Mouse (Mus musculus) mesoderm, embryonic 11.5 days (tissue): ENCODE results near the gene Dap.
A peak's percentile ranks its signal among the peaks of the same experiment; 100 is the strongest.

Experiments used
- DNase-seq: peaks from one replicate; pipeline ENCODE4 v3.0.0-alpha.2; 2012; ENCODE audit warnings: low read depth, low spot score

Dap gene

DNA sequence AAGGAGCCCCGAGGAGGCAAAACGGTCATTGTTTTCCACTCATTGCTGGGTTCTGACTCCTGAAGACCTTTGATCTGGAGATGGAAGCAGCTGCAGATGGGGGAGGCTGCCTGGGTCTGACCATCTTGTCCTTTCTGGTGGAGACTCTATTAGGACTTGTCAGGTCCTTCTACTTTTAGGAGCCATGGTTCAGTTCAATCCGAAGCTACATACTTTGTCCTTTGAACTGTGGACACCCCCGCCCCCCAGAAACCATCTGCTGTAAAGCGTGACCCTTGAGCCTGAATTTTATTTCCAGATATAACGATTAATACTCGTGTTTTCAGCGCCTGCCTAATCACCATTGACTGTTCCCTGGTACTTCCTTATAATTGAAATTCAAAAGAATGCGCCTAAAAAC is 38.2 kb downstream of the Dap start:
- DNase-seq = no peak

DNA sequence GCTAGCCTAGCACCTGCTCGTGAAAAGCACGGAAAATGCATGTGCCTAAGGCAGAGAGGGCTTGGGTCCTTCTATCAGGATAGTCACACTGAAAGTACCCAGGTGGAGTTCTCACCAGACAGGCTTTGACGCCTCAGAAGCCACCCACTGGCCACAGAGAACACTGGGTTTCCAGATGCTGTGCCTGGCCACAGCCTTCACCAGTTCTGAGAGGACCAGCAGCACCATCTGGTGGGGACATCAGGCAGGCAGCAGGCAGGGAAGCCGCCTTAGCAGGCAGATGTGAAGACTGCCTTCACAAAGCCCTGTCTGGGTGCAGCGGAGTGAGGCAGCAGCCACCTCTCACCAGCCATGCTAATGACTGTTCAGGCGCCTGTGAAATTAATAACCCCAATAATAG is 40.7 kb downstream of the Dap start:
- peak; percentile 86 for DNase-seq

DNA sequence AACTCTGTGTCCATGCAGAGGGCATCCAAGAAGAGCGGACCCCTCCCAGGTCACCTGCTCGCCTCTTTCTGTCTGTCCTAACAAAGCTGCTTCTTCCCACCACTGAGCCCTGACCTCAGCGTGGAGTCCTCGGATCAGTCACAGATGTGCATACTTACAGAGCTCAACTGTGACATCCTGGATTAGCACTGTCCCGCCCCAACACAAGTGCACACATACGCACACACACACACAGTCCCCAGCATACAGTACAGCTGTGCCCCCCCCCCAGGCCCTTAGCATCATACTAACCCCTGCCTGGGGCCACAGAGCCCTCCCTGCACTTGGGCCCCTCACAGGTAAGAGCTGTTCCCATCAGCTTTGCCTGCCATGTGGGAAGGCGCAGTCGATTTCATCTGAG is 41.3 kb downstream of the Dap start:
- DNase-seq = no peak

DNA sequence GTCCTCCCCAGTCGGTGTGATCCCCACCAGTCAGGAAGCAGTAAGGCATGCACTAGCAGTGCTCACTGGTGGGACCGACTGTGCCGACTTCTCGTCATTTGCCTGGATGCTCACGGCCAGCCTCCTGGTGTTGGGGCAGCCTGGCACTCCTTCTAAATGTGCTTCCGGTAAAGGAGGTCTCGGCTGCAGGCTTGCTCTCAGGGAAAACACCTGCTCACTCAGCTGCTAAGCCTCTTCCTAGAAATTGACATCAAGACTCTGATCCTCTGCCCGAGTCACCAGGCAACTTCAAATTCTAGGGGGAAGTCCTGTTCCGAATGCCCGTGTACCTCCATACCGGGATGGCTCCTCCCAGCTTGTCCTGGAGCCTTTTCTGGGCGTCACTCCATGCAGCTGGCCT is 41.7 kb downstream of the Dap start:
- DNase-seq = no peak

DNA sequence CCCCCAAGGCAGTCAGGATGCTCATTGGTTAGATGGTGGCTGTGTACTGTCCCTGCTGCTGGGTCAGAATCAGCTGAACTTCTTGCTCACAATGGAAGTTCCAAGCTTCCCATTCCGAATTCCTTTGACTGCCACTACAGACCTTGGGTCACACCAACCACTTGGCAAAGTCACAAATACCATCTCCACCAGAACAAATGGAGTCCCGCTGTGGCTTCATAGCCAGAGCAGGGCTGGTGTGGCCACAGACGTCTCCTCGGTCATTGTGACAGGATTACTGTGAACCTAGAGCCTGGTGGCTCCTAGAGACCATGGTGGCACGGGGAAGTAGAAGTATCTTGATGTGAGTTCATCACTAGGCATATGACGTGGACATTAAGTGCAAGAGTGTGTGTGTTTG is 44.0 kb downstream of the Dap start:
- no peak for DNase-seq

DNA sequence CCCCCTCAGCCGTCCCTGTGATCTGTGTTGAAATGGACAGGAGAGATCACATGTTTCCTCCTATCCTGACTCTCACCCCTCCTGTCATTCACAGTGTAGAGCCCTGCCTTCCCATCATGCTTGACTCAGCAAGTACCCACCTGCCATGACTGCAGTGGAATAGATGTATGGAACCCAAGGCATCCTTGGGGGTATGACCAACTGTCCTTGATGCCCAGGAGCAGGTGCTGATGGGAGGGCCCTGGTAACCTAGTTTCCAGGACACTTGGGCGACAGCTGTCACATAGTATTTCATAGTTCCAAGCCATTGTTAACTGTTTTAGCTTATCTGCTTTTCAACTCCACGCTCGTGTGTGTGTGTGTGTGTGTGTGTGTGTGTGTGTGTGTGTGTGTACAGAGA is 45.4 kb downstream of the Dap start:
- no peak for DNase-seq

DNA sequence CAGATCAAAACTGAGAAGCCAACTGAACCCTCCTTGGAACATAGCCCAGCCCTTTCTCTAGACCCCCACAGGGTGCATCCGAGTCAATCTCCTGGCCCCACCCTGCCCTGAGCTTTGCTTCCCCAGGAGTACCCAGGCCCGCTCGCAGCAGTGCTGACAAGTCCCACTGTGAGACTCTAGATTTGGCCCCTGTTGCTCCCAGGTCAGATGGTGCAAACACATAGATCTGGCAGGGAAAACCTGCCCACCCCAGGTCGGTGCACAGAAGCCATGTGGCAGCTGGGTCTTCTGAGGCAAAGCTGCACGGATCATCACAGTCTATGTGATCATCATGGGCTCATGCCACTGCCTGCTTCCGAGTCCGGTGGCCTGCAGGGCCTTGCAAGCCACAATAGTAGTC is 48.6 kb downstream of the Dap start:
- no peak for DNase-seq

DNA sequence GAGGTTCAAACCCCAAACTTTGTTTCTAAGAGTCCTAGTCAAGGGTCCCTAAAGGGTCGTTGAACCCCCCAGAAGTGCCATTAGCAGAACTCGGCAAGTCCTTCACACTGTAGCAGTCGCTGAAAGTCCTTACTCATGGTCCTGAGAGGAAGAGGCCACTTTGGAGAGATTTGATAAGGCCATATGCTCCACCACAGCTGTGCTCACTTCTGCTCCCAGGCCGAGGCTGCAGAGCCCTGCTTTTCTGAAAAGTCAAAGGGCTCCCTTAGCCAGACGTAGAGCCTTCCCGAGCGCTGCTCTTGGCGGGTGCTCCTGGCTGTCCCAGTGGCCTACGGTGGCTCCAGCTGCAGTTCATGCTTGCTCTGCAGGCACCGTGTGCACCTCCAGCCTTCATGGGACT is 49.4 kb downstream of the Dap start:
- DNase-seq = no peak

DNA sequence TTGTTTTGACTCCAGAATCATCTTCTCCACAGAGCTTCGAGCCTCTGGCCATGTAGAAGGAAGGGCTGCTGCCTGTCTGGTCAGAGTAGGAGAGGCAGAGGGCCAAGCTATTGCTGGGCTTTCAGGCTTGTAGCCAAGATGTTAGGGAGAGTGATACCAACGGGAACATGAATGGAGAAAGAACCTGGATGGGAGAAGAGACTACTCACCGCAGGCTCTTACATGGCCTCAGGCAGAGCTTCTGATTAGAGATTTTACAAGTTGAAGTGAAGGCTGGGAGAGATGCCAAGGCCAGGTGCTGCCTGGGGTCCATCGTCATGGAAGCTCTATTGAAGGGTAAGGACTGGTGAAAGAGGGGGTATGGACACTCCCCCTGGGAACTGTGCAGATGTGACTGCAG is 54.0 kb downstream of the Dap start:
- no peak for DNase-seq

DNA sequence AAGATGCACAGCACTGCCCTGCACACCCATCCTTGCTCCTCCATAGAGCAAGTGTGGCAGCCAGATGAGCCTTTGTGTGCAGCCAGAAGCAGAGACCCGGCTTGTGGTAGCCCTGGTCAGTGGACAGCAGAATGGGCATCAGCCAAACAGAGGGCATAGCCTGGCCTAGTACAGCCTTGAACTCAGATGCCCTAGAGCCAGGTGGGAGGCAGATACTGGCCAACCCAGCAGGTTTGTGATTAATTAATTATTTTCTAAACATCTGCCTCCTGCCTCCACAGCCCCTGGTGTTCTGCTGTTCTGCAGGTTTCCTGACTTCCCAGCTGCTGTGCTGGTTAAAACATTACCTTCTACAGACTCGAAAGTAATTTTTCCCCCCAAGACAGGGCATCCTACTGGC is 55.0 kb downstream of the Dap start:
- no peak for DNase-seq

DNA sequence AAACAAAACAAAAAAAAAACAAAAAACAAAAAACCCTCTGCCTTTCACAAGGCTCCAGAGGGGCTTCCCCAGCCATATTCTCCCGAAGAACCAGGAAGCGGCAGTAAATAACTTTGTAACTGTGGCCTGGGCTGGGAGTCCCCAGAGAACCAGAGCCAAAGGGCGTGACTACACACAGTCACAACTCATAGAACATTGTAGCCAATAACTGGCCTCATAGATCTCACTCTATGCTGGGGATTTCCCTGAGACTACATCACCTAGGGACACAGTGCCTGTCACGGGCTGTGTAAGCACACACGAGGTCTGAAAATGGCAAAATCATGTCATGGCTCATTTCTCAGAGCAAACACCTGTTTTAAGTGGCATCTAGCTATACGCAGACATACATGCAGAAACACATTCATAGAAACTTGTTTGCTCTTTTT is 55.5 kb downstream of the Dap start:
- DNase-seq = no peak

DNA sequence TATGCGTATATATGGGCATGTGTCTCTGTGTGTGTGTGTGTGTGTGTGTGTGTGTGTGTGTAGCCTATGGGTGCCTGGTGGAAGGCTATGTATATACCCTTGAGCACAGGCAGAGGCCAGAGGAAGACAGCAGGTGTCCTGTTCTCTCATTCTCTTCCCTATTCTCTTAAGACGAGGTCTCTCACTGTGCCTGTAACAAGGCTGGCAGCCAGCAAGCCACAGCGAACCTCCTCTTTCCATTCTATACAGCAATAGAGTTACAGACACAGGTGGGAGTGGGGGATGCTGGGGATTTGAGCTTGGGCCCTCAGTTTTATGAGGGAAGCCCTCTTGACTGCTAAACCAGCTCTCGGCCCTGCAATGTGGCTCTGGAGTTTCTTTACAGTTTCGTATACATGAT is 55.9 kb downstream of the Dap start:
- DNase-seq = no peak

DNA sequence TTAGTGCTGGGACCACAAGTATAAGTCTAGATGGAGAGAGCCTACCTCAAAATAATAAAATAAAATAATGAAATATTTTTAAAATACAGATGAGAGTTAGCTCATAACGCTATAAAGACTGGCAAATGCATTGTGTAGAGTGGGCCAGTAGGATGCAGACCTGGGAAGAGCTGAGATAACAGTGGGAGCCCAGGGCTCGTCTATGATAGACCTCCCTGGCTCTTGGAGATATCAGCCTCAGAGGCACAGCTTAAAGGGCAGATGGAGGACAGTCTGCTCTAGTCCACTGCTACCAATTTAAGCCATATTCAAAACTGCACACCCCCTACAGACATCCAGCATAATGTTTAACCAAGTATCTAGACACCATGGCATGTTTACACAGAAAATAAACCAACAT is 56.6 kb downstream of the Dap start:
- no peak for DNase-seq

DNA sequence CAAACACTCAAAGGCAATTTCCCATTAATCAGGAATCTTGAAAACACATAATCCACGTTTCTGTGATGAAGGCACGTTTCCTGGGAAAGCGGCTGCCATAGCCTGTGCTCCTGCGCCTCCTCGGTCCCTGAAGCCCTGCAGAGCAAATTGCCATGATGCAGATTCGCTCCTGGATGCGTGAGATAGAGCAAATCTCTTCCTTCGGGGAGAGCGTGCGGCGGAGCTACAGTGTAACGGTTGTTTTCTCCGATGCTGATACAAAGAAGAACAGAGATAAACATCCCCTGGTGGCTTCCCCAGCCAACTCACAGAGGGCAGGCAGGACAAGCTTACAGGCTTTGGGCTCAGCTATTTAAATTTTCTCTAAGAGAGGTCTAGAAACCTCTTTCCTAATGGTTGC is 57.7 kb downstream of the Dap start:
- DNase-seq = no peak

DNA sequence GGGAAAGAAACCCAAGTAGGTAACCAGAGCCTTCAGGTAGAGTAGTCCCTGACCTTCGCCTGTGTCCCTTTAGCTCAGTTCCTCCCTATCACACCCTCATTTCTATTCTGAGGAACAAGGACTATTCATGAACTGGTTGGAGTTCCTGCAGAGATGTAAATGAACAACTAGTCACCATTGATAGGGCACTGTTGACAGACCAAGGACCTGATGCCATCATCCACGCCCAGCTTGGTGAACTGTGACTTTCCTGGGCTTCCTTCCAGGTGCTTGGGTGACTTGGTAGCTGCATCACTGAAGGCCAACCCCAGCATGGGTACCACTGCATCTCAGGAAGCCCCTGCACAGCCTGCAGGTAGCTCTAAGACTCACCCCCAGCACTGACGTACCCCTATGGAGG is 58.2 kb downstream of the Dap start:
- no peak for DNase-seq

DNA sequence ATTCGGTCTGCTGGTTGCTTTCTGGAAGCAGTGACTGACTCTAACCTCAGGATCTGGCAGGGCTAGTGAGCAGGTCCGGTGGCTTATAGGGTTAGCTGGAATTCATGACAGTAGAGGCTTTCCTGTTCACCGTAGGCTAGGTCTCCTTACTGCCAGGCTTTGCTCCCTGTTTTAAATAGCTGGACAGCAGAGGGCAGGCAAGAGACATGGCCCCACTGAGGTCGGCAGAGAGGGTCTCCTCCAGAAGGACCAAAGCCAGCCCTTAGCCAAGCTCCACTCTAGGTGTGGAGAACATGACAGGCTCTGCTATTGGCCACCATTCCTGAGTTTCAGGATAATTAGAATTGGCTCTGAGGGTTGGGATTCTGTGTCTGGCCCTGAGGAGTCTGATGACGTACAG is 60.0 kb downstream of the Dap start:
- DNase-seq = no peak

DNA sequence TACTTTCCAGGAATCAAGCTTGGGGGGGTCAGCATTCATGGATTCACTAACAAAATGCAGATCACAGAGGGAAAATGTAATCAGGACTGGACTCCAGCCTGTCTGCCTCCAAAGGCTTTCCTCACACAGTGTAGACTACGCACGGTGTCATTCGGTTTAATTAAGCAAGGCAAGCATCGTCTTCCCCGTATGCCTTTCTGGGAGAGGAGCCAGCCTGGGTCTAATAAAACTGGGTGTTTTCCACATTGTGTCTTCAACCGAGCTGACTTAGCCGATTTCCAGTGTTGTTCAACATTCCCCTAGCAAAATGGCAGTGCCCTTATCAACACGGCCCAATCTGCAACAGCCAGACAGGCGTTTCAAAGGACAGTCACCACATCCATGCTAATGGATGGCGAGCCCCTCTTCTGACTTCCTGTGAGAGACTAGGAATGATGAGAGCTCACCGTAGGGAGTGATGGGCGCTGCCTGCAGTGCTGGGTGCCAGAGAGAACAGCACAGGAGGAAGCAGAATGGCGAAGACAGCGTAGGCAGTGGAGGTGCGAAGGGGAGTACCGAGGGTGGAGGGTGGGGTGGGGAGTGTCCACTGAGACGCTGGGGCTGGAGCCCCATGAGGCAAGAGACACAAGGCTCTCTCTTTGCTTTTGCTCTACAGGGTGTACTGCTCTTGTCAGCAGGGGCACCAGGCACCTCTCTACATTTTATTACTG is 61.0 kb downstream of the Dap start:
- DNase-seq = no peak

DNA sequence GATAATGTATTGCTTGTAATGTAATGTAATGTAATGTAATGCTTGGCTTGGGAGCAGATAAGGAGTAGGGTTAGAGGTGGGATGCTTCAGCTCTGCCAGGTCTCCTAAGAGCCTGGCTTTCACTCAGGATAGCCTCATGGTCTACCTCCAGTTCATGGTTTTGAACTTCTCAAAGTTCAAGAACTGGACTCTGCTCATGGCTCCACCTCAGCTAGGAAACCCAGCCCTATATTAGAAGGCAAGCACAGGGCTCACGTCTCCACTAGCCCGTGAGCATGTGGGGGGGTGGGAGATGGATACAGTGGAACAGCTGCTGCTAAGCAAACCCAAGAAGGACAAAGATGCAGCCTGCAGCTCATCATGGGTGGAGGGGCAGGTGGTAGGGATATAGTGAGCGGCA is 61.6 kb downstream of the Dap start:
- DNase-seq = no peak

DNA sequence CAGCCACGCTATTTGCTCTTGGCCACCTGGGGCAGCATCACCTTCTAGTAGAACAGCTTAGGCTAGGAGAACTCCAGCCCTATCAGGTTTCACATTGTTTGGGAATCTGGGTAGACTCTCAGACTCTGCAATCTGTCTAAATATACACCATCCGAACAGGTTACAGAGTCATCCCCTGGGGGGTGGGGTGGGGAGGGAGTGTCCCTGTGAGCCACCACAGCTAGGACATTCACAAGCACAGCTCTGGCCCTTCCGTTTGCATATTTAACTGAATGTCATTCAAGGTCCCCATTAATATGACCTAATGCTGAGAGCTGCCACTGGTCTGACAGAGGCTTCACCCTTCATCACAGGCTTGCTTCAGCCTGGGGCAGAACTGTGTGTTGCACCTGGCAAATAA is 68.5 kb downstream of the Dap start:
- DNase-seq = no peak

DNA sequence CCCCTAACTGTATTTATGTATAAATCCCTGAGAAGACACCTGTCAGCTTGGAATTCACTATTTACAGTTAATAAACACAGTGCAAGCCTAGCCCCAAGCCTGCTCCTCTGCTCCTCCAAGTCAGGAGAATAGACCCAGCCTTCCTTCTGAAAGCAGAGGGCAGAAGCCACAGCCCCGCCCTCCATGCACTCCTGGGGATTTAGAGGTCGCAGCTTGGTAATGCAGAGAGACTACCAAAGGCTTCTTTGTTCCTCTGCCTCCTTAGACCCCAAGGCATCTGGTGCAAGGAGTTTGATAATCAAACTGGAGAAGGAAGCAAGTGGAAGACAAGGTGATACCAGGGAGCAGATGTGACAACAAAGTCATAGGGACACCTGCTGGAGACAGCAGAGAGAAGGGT is 70.2 kb downstream of the Dap start:
- DNase-seq = no peak

DNA sequence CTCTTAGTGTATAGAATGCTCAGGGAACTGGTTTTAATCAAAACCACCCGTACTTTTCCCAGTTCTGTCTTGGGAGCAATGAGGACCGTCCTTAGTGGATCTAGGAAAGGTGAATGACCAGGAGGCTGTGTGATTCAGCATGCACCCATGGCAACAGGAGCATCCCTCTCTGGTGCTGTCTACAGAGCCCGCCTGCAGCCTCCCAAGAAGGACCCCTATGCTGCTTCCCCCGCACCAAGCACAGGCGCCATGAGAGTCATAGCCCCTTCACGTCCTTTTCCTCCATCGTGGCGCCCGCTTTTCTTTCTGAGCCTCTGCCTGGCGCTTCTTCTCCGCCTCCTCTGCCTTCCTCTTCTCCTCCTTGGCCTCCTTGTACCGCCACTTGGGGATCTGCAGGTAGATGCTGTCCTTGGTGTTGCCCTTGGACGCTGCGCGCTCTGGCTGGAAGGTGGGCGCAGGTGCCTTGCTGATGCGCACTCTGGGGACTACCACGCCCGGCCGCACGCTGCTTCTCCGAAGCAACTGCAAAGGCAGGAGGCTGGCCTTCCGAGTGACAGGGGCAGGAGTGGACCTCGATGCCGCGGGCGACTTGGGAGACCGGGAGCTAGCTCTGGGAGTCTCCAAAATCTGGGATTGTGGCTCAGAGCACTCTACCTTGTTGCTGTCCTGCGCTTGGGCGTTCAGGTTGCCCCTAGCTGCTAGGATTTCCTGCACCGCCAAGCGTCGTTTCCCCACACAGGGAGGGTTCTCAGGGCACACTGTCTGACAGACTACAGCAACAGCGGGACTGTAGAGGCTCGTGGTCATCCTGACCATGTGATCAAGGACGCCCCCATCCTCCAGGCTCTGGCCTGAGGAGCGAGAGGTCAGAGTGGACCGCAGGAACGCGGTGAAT is 73.0 kb downstream of the Dap start:
- DNase-seq = no peak

DNA sequence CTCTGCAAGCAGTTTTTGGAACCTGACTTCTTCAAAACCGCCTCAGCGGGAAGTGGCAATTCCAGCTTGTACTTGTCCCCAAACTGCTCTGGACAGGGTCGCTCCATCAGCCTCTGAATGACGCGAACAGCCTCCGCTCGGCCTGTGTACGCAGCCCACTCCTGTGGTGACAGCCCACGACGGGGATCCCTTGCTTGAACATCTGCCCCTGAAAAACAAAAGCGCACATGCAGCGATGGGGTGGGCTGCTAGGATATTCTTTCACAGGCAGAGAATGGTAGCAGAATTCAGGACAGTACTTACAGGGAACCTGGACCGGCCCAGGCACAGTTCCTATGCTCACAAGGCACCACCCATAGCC is 73.6 kb downstream of the Dap start:
- DNase-seq = no peak

DNA sequence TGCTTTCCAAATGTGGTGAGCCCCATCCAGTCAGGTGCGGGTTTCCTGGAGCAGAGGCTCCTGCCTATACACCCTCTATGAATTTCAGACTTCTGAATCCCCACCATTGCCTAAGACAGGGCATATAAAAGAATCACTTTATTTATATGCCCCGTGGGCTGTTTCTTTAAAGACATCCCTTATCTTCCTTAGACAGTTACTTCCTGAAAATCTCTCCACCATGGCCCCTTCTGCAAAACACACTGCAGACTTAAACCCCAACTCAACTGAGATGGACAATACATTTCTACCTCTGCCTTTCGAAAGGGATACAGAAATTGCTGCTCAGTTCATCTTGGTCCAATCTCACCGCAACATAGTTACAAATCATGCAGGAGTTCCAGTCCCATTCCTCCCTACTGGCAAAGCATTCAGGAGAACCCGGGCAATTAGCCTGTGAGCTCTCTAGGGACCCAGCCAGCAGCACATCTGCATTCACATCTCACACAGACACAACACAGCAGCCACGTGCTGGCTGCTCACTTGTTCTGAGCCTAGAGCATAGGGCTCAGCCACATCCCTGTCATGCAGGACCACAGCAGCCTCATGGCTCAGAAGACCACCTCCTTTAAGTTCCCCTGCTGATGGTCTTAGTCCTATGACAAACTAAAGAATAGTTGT is 75.3 kb downstream of the Dap start:
- DNase-seq = no peak
